Mouse (Mus musculus): ENCODE measurements around the gene Muc1.

Muc1 gene

GRCm38 (mm10) chr3:89277281-89278021, 48.6 kb downstream of the Muc1 start:
- no peak for DNase-seq

GRCm38 (mm10) chr3:89278107-89278506, 49.2 kb downstream of the Muc1 start:
- DNase-seq: no peak

GRCm38 (mm10) chr3:89278643-89279042, 49.8 kb downstream of the Muc1 start:
- no peak for DNase-seq

DNA sequence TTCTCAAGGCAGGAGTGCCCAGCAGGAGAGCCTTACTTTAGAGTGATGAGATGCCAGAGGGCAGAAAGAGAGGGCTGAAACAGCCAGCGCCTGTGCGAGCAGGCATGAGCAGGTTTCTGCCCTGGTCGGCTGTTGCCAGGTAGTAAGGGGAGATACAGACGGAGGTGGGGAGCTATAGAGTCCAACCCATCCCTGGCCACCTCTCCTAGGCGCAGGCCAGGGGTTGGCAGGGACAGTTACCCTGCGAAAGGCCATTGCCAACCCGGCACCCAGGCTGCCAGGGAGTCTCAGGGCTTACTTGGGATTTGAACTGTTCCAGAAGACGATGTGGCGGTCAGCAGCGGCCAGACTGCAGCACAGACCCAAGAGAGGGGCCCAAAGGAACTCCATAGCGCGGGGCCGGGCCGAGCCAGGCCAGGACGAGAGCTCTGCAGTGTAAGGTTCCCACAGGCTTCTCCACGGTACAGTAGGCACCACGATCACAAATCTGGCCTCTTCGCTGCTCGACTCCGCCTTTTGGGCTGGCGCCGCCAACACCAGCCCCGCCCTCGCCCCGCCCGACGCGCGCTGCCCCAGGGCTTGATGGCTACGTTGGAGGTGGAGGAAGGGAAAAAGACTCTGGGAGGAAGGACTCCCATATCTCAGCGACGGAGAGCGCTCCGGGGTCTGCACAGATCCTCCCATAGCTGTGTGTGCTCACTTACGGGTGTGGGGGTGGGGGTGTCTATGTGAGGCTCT, 50.5 kb downstream of the Muc1 start:
- DNase-seq: peak; percentile 65

DNA sequence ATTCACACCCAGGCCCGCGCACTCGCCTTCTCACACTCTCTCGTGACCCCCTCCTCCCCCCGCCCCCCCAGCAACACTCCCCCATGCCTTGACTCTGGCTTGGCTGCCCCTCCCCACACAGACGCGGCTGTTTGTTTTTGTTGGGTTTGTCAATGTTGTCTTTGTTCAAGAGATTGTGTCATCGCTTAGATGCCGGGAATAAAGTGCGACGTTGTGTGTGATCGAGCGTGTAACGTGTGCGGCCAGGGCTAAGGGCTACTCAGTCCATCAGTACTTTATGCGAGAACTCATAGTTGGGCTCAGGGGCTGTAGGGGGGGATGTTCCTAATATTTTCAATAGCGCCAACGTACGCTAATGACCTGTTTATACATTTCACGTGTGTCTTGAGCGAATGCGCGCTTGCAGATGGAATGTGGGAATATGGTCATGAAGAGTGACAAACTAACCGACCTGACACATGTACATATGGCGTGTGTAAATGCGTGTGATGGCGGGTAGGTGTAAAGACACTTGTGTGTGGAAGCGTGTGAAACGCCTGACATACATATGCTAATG, 51.3 kb downstream of the Muc1 start:
- no peak for DNase-seq

DNA sequence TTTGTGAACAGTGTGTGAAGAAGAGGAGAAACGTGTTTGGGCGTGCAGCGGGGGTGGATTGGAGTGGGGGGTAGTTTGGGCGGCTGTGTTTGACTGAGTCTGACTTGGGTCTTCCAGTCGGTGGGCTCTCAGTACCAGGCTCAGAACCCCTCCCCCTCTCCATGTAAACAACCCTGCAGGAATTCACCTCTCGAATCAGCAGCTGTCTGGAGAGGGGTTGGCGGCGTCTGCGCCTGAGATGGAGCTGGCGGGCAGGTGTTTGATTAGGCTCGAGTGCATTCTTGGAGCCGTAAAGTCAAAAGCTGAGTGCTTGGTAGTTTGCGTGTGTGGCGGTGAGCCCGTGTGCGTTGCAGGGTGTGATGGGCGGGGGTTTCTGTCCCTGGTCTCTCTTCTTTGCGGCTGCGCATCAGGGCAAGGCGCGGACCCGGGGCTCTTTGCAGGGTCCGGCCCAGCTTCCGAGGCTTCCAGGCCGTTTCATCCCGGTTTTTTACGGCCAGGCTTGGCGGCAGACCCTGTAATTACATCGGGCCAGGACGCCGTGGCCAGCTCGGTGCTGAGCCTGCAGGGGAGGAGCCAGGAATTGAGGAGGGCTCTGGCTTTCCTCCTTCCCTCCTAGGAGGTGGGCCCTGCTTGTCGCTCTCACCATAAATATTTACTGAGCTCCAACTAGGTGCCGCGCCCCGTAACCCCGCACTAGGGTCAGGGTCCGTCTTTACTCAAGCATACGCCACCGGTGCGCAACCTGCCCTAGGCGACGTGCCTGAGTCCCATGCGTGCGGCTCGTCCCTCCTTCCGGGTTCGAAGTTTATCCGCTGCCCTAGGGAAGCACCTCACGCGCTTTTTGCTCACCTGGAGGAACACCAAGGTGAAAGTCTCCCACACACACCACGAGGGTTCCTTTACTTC, 52.0 kb downstream of the Muc1 start, which contains the start of gene Efna1:
Gene Efna1, minus strand, starts transcription at position 537 of the 906 bp plus-strand sequence.
- DNase-seq: peak; percentile 47

GRCm38 (mm10) chr3:89281579-89282290, 52.9 kb downstream of the Muc1 start:
- peak; percentile 89 for DNase-seq

DNA sequence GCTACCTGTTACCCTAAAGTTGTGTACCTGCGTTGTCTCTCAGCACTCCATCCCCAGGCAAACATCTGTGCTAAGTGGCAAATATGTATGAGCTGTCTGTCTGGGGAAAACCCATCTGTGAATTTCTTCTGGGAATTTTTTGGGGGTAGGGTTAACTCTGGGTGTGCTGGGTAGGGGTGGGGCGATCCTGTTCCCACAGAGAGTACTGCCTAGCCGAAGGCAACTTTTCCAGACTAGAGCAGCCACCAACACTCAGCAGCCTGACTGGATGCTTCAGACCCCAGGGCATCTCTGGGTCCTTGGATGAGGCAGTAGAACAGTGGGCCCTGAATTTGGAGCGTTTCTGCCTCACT, 53.4 kb downstream of the Muc1 start:
- no peak for DNase-seq
